Mouse (Mus musculus) stomach, postnatal 0 days (tissue): ENCODE data around the gene Tshz3.

ENCODE experiments used
- CTCF ChIP-seq: IDR thresholded peaks from 2 replicates; pipeline ENCODE4 v1.5.1; 2016; ENCODE audit warnings: antibody characterized with exemption, low read depth, mild to moderate bottlenecking, moderate library complexity
- EP300 ChIP-seq: optimal IDR thresholded peaks from 2 replicates; pipeline ENCODE3; 2016; ENCODE audit warnings: antibody characterized with exemption

DNA sequence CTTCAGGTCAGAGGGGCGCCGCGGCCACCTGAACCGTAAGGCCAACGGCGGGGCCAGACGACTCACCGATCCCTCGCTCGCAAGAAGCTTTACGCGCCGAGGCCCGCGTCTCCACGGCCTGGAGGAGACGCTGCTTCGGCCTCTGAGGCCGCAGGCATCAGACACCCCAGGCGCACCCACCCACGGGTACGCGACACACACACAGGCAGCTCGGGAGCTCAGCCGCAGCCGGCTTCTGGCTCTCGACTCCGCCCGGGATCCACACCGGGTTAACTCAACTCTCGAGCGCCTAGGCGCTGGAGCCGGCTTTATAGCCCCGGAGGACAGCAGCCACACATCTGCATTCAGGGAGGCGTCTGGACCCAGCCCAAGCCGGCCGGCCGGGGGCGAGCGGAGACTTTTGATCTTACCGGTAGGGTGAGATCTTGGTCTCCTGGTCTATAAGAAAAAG is 2.1 kb upstream of the Tshz3 start:
- TF ChIP-seq CTCF: no peak
- TF ChIP-seq EP300: no peak
